Comparison of ENCODE assay signal across 8 mouse cellular contexts in genomic region chr11:118354636-118355191, GRCm38 (mm10). TPM values are rescaled to one million over a fixed set of nuclear protein-coding genes. Genes with fewer than 3 reads are reported as not detected.
DNase-seq lines count a peak whose midpoint lies in the region; ATAC-seq and TF ChIP-seq lines count a peak whose summit lies in the region.

No protein-coding gene starts in this region.

- intact Hi-C loops in heart, postnatal 36 days (cut with DNase I), result loop anchor here (1.0 kb wide), 1 partner anchor 35 kb away; no protein-coding TSS in a partner anchor

- H3K9me3 ChIP-seq in embryonic facial prominence, embryonic 14.5 days (ENCODE audit: control insufficient read depth, low read length), result no peaks in the 10 kb centered on the region
- H3K9me3 ChIP-seq in liver, embryonic 14.5 days (ENCODE audit: control insufficient read depth, low read length), result no peaks in the 10 kb centered on the region
- H3K9me3 ChIP-seq in neural tube, embryonic 13.5 days, result no peaks in the 10 kb centered on the region

- no peak for TF ChIP-seq CTCF in bone marrow macrophage, adult 2 months (IDR thresholded peaks at IDR 0.05; ENCODE audit: low read depth, low read length)
- TF ChIP-seq CTCF in liver, embryonic 14.5 days (IDR thresholded peaks at IDR 0.05; ENCODE audit: low read depth), result no peak

- no peak for TF ChIP-seq POLR2A in bone marrow macrophage, adult 2 months (IDR thresholded peaks at IDR 0.05; ENCODE audit: borderline replicate concordance, low read depth, low read length)

- DNase-seq in ovary, postnatal 14 days (ENCODE audit: low spot score), result peak; percentile 39
- no peak for DNase-seq in ovary, adult 18-20 months (ENCODE audit: low spot score)
- DNase-seq in embryonic facial prominence, embryonic 14.5 days (ENCODE audit: low spot score), result no peak
- peak; percentile 63 to 69 for DNase-seq in heart, postnatal 36 days
- no peak for DNase-seq in liver, embryonic 14.5 days (ENCODE audit: low read depth in 3 of 3, low spot score in 3 of 3)
- no peak for DNase-seq in layer of hippocampus, adult 9-10 months (ENCODE audit: low spot score)

- peak overlapping the region; percentile 77 for H3K4me2 ChIP-seq in embryonic facial prominence, embryonic 14.5 days (ENCODE audit: low read depth, low read length)
- H3K4me2 ChIP-seq in liver, embryonic 14.5 days (ENCODE audit: low read depth), result peak overlapping the region; percentile 56
- peak overlapping the region; percentile 87 for H3K4me2 ChIP-seq in neural tube, embryonic 13.5 days

- H3K9ac ChIP-seq in embryonic facial prominence, embryonic 14.5 days (ENCODE audit: low read depth, low read length), result peak overlapping the region; percentile 97
- H3K9ac ChIP-seq in liver, embryonic 14.5 days (replicated peaks), result no peak overlapping the region
- peak overlapping the region; percentile 95 for H3K9ac ChIP-seq in neural tube, embryonic 13.5 days

- no peaks in the 10 kb centered on the region for H3K27me3 ChIP-seq in embryonic facial prominence, embryonic 14.5 days (replicated peaks; ENCODE audit: control insufficient read depth, insufficient read depth, low read length)
- peaks cover 19% of the 10 kb centered on the region for H3K27me3 ChIP-seq in liver, embryonic 14.5 days (ENCODE audit: control insufficient read depth, insufficient read depth, low read length)
- H3K27me3 ChIP-seq in neural tube, embryonic 13.5 days, result no peaks in the 10 kb centered on the region

- peak overlapping the region; percentile 66 for H3K27ac ChIP-seq in bone marrow macrophage, adult 2 months (ENCODE audit: insufficient read depth, low read depth, low read length)
- H3K27ac ChIP-seq in embryonic facial prominence, embryonic 14.5 days (replicated peaks; ENCODE audit: low read depth, low read length), result peak overlapping the region; percentile 97
- H3K27ac ChIP-seq in liver, embryonic 14.5 days, result no peak overlapping the region
- H3K27ac ChIP-seq in neural tube, embryonic 13.5 days (replicated peaks), result peak overlapping the region; percentile 89

- no peak for TF ChIP-seq EP300 in liver, embryonic 14.5 days (IDR thresholded peaks at IDR 0.05; ENCODE audit: low read depth)

- ATAC-seq in embryonic facial prominence, embryonic 14.5 days (ENCODE audit: low read depth), result peak; percentile 42
- ATAC-seq in liver, embryonic 14.5 days (ENCODE audit: insufficient read depth), result no peak
- peak; percentile 75 for ATAC-seq in neural tube, embryonic 13.5 days (ENCODE audit: low read depth)

- under 1% methylated on average over 22 of the region's 47 CpGs for WGBS in embryonic facial prominence, embryonic 14.5 days
- WGBS in liver, embryonic 14.5 days (ENCODE audit: insufficient replicate concordance), result 1% methylated on average over 42 of the region's 47 CpGs
- WGBS in neural tube, embryonic 13.5 days, result under 1% methylated on average over 33 of the region's 47 CpGs

- peak overlapping the region; percentile 77 for H3K4me3 ChIP-seq in bone marrow macrophage, adult 2 months (ENCODE audit: insufficient read depth, low read length)
- peak overlapping the region; percentile 88 for H3K4me3 ChIP-seq in embryonic facial prominence, embryonic 14.5 days (ENCODE audit: low read depth, low read length)
- H3K4me3 ChIP-seq in liver, embryonic 14.5 days (ENCODE audit: insufficient read depth in 1 of 2, low read depth in 2 of 2, low read length in 2 of 2), result peak overlapping the region; percentile 36 to 43
- peak overlapping the region; percentile 75 for H3K4me3 ChIP-seq in neural tube, embryonic 13.5 days

- peaks cover 49% of the 10 kb centered on the region for H3K4me1 ChIP-seq in bone marrow macrophage, adult 2 months (ENCODE audit: control insufficient read depth, insufficient read depth, low read length)
- peaks cover 29% of the 10 kb centered on the region for H3K4me1 ChIP-seq in embryonic facial prominence, embryonic 14.5 days (ENCODE audit: control insufficient read depth, insufficient read depth, low read length)
- no peaks in the 10 kb centered on the region for H3K4me1 ChIP-seq in liver, embryonic 14.5 days (replicated peaks; ENCODE audit: control insufficient read depth in 2 of 2, insufficient read depth in 2 of 2, low read length in 1 of 2)
- H3K4me1 ChIP-seq in neural tube, embryonic 13.5 days (replicated peaks), result peaks cover 38% of the 10 kb centered on the region

- H3K36me3 ChIP-seq in embryonic facial prominence, embryonic 14.5 days (ENCODE audit: control insufficient read depth, insufficient read depth, low read length), result peaks cover 13% of the 10 kb centered on the region; the same call in 1 of the 2 replicates
- H3K36me3 ChIP-seq in liver, embryonic 14.5 days (replicated peaks; ENCODE audit: control insufficient read depth, insufficient read depth, low read depth), result no peaks in the 10 kb centered on the region
- H3K36me3 ChIP-seq in neural tube, embryonic 13.5 days, result no peaks in the 10 kb centered on the region

RNA-seq across cellular contexts. Expression of gene Timp2, which starts 0.8 kb away (rescaled TPM):
- 244 and 247 TPM in 2 replicates for polyA plus RNA-seq in bone marrow macrophage, adult 2 months (2012; ENCODE audit: insufficient read depth, insufficient read length, missing spikeins)
- polyA plus RNA-seq in embryonic facial prominence, embryonic 14.5 days (2014; fragmentation: Nextera tagmentation; extraction: Ambion mirVana), result 182 and 196 TPM in 2 replicates
- 100 to 1,000 TPM; 118 to 123 TPM for total RNA-seq in heart, postnatal 36 days (2021)
- polyA plus RNA-seq in liver, embryonic 14.5 days (2012; rRNA removed), result 1.9 and 3.2 TPM in 2 replicates
- 4.6 and 5.7 TPM in 2 replicates for polyA plus RNA-seq in liver, embryonic 14.5 days (2014; fragmentation: Nextera tagmentation; extraction: Ambion mirVana)
- 56.4 and 57.5 TPM in 2 replicates for polyA plus RNA-seq in neural tube, embryonic 13.5 days (2015; fragmentation: Nextera tagmentation; extraction: Ambion mirVana)

RNA-seq across cellular contexts. Expression of gene Cep295nl, which starts 12.4 kb away (rescaled TPM):
- polyA plus RNA-seq in bone marrow macrophage, adult 2 months (2012; ENCODE audit: insufficient read depth, insufficient read length, missing spikeins), result 1.5 and 2.3 TPM in 2 replicates
- polyA plus RNA-seq in embryonic facial prominence, embryonic 14.5 days (2014; fragmentation: Nextera tagmentation; extraction: Ambion mirVana), result 0.63 and 1.2 TPM in 2 replicates
- under 1 TPM; 0.56 to 0.76 TPM for total RNA-seq in heart, postnatal 36 days (2021)
- 0.04 TPM in 2 replicates for polyA plus RNA-seq in liver, embryonic 14.5 days (2012; rRNA removed)
- polyA plus RNA-seq in liver, embryonic 14.5 days (2014; fragmentation: Nextera tagmentation; extraction: Ambion mirVana), result not detected in 2 replicates
- polyA plus RNA-seq in neural tube, embryonic 13.5 days (2015; fragmentation: Nextera tagmentation; extraction: Ambion mirVana), result 0.13 TPM in 1 of 2 replicates, not detected in the other

RNA-seq across cellular contexts. Expression of gene Lgals3bp, which starts 47.2 kb away (rescaled TPM):
- 786 and 891 TPM in 2 replicates for polyA plus RNA-seq in bone marrow macrophage, adult 2 months (2012; ENCODE audit: insufficient read depth, insufficient read length, missing spikeins)
- polyA plus RNA-seq in embryonic facial prominence, embryonic 14.5 days (2014; fragmentation: Nextera tagmentation; extraction: Ambion mirVana), result 11.8 and 14.2 TPM in 2 replicates
- 10 to 100 TPM; 26.2 to 48.2 TPM for total RNA-seq in heart, postnatal 36 days (2021)
- polyA plus RNA-seq in liver, embryonic 14.5 days (2012; rRNA removed), result 36.6 and 43.8 TPM in 2 replicates
- 30.1 and 32.6 TPM in 2 replicates for polyA plus RNA-seq in liver, embryonic 14.5 days (2014; fragmentation: Nextera tagmentation; extraction: Ambion mirVana)
- polyA plus RNA-seq in neural tube, embryonic 13.5 days (2015; fragmentation: Nextera tagmentation; extraction: Ambion mirVana), result 2.7 and 4.2 TPM in 2 replicates

Comparison
In these comparisons a context has a peak if more than half of its experiments do, and no peak if none do; other contexts are left out.
1. DNase-seq: peak in ovary, postnatal 14 days (single experiment) and heart, postnatal 36 days (2 of 2); none in ovary, adult 18-20 months (single experiment), embryonic facial prominence, embryonic 14.5 days (single experiment), liver, embryonic 14.5 days (0 of 3) and layer of hippocampus, adult 9-10 months (single experiment).
2. RNA of gene Lgals3bp, which starts 47.2 kb away (polyA plus RNA-seq): 786 to 891 TPM in bone marrow macrophage, adult 2 months; 30.1 to 43.8 TPM in liver, embryonic 14.5 days, 11.8 to 14.2 TPM in embryonic facial prominence, embryonic 14.5 days and 2.7 to 4.2 TPM in neural tube, embryonic 13.5 days; every median in the first group is over 10 times any median in the second.
3. Peak in every context shown above with its lines, with median percentiles within 50 percentile points of each other: H3K4me3 ChIP-seq and H3K4me2 ChIP-seq.